Mouse (Mus musculus) kidney, postnatal 0 days (tissue): ENCODE measurements around the gene Batf. TPM values are rescaled to one million over a fixed set of nuclear protein-coding genes. Genes with fewer than 3 reads are reported as not detected.

Source experiments
- ATAC-seq: fragments of 200-750 bp; cut with Nextera tagmentation; replicated peaks from 2 replicates; pipeline ENCODE4 v1.8.0; 2017; ENCODE audit warnings: low read depth, moderate number of reproducible peaks, moderate TSS enrichment, moderate library complexity; ENCODE audit not compliant: low FRiP score
- DNase-seq: peaks from one replicate; pipeline ENCODE4 v3.0.0-alpha.2; 2016; ENCODE audit warnings: low spot score
- H3K27ac ChIP-seq: fragments of 300-500 bp; sonication (generic); 2 replicates; pipeline ENCODE4 v1.5.1; 2014; ENCODE audit warnings: mild to moderate bottlenecking
- H3K27me3 ChIP-seq: fragments of 300-500 bp; sonication (generic); 2 replicates; pipeline ENCODE4 v1.6.1; 2014; ENCODE audit warnings: low read length, mixed read lengths; ENCODE audit not compliant: insufficient read depth
- H3K36me3 ChIP-seq: fragments of 300-500 bp; sonication (generic); 2 replicates; pipeline ENCODE4 v1.6.1; 2014; ENCODE audit warnings: low read length, mixed read lengths; ENCODE audit not compliant: insufficient read depth
- H3K4me1 ChIP-seq: fragments of 300-500 bp; sonication (generic); replicated peaks from 2 replicates; pipeline ENCODE4 v1.6.1; 2014; ENCODE audit warnings: antibody characterized with exemption, low read length, mixed read lengths; ENCODE audit not compliant: insufficient read depth
- H3K4me2 ChIP-seq: fragments of 300-500 bp; sonication (generic); 2 replicates; pipeline ENCODE4 v1.6.1; 2014; ENCODE audit warnings: mild to moderate bottlenecking, low read length, moderate library complexity, mixed read lengths
- H3K4me3 ChIP-seq: fragments of 300-500 bp; sonication (generic); replicated peaks from 2 replicates; pipeline ENCODE4 v1.5.1; 2014; ENCODE audit warnings: low read depth, low read length
- H3K9ac ChIP-seq: fragments of 300-500 bp; sonication (generic); 2 replicates; pipeline ENCODE4 v1.6.1; 2014; ENCODE audit warnings: low read depth, low read length
- H3K9me3 ChIP-seq: fragments of 300-500 bp; sonication (generic); replicated peaks from 2 replicates; pipeline ENCODE4 v1.6.1; 2016; ENCODE audit warnings: low read length, inconsistent platforms, mixed read lengths
- CTCF ChIP-seq: IDR thresholded peaks from 2 replicates; pipeline ENCODE4 v1.5.1; 2016; ENCODE audit warnings: antibody characterized with exemption, low read depth, mild to moderate bottlenecking, moderate library complexity
- WGBS: fragments of 180-500 bp; shearing (Covaris S2); extraction: QIAGEN DNeasy Blood & Tissue Kit; methylation state at CpG from one replicate; pipeline ENCODE4 v1.1.7; 2014; 5-methylcytosine and 5-hydroxymethylcytosine counted together
- polyA plus RNA-seq: library from polyadenylated mRNA; unstranded; fragments of >200 nt; fragmentation: Nextera tagmentation; extraction: Ambion mirVana; gene quantifications from 2 replicates; pipeline ENCODE4 v1.2.1, GENCODE M21; 2015

Batf gene
- polyA plus RNA-seq, 1 experiment from 2014 or later: 4.0 TPM

GRCm38 (mm10) chr12:85662896-85663295 lies 23.6 kb upstream of the Batf start:
- Histone ChIP-seq H3K4me1 (no peaks in the 10 kb centered on the region), H3K9ac (no peak overlapping the region), H3K27ac (no peak overlapping the region), H3K4me3 (no peak overlapping the region), H3K9me3 (no peaks in the 10 kb centered on the region), H3K36me3 (no peaks in the 10 kb centered on the region), H3K4me2 (no peak overlapping the region), H3K27me3 (no peaks in the 10 kb centered on the region)
- ATAC-seq: 0 out of 2 replicates have a peak, but pooled peaks have one; percentile 46
- peak; percentile 93 for DNase-seq
- WGBS: 10% methylated on average over 9 of the region's 9 CpGs
- TF ChIP-seq CTCF: peak; percentile 94

- H3K9me3 ChIP-seq: no peaks in the 10 kb centered on the region
- H3K36me3 ChIP-seq: no peaks in the 10 kb centered on the region
- no peak overlapping the region for H3K4me3 ChIP-seq
- no peak for TF ChIP-seq CTCF
- no peak for DNase-seq
- ATAC-seq: no peak
- H3K9ac ChIP-seq: no peak overlapping the region
- no peaks in the 10 kb centered on the region for H3K4me1 ChIP-seq
- no peak overlapping the region for H3K4me2 ChIP-seq
- WGBS: 73% methylated on average over 8 of the region's 8 CpGs
- no peak overlapping the region for H3K27ac ChIP-seq
- H3K27me3 ChIP-seq: no peaks in the 10 kb centered on the region
Observed at GRCm38 (mm10) chr12:85666112-85666511, 20.4 kb upstream of the Batf start.

GRCm38 (mm10) chr12:85667071-85667470 lies 19.4 kb upstream of the Batf start:
- H3K4me3 ChIP-seq: no peak overlapping the region
- H3K27ac ChIP-seq: no peak overlapping the region
- WGBS: 91% methylated on average over 7 of the region's 7 CpGs
- H3K9me3 ChIP-seq: no peaks in the 10 kb centered on the region
- H3K4me2 ChIP-seq: no peak overlapping the region
- DNase-seq: no peak
- H3K4me1 ChIP-seq: no peaks in the 10 kb centered on the region
- TF ChIP-seq CTCF: no peak
- no peak overlapping the region for H3K9ac ChIP-seq
- no peak for ATAC-seq
- no peaks in the 10 kb centered on the region for H3K27me3 ChIP-seq
- no peaks in the 10 kb centered on the region for H3K36me3 ChIP-seq

- ATAC-seq: no peak
- no peaks in the 10 kb centered on the region for H3K9me3 ChIP-seq
- H3K36me3 ChIP-seq: no peaks in the 10 kb centered on the region
- H3K27ac ChIP-seq: no peak overlapping the region
- no peak overlapping the region for H3K4me3 ChIP-seq
- H3K4me2 ChIP-seq: no peak overlapping the region
- no peaks in the 10 kb centered on the region for H3K4me1 ChIP-seq
- WGBS: 44% methylated on average over 3 of the region's 3 CpGs
- peak; percentile 29 for DNase-seq
- no peak overlapping the region for H3K9ac ChIP-seq
- TF ChIP-seq CTCF: no peak
- no peaks in the 10 kb centered on the region for H3K27me3 ChIP-seq
Observed at GRCm38 (mm10) chr12:85668696-85669095, 17.8 kb upstream of the Batf start.

GRCm38 (mm10) chr12:85670080-85670479 lies 16.4 kb upstream of the Batf start:
- DNase-seq: peak; percentile 49
- WGBS: 38% methylated on average over 3 of the region's 3 CpGs

GRCm38 (mm10) chr12:85673914-85674313 lies 12.6 kb upstream of the Batf start:
- Histone ChIP-seq H3K4me3 (no peak overlapping the region), H3K27ac (no peak overlapping the region), H3K9ac (no peak overlapping the region), H3K4me2 (no peak overlapping the region), H3K9me3 (no peaks in the 10 kb centered on the region), H3K27me3 (no peaks in the 10 kb centered on the region), H3K36me3 (no peaks in the 10 kb centered on the region), H3K4me1 (no peaks in the 10 kb centered on the region)
- WGBS: 87% methylated on average over 8 of the region's 8 CpGs
- ATAC-seq: no peak
- no peak for TF ChIP-seq CTCF
- no peak for DNase-seq

More at GRCm38 (mm10) chr12:85670080-85670479, 16.4 kb upstream of the Batf start:
- Histone ChIP-seq H3K36me3 (no peaks in the 10 kb centered on the region), H3K27ac (no peak overlapping the region), H3K4me2 (no peak overlapping the region), H3K9me3 (no peaks in the 10 kb centered on the region), H3K27me3 (no peaks in the 10 kb centered on the region), H3K4me1 (no peaks in the 10 kb centered on the region), H3K9ac (no peak overlapping the region), H3K4me3 (no peak overlapping the region)
- ATAC-seq: no peak
- TF ChIP-seq CTCF: peak; percentile 41; the same call in 1 of the 2 replicates

GRCm38 (mm10) chr12:85679117-85679516 lies 7.4 kb upstream of the Batf start:
- Histone ChIP-seq H3K4me3 (no peak overlapping the region), H3K27ac (no peak overlapping the region), H3K4me2 (no peak overlapping the region), H3K4me1 (no peaks in the 10 kb centered on the region), H3K36me3 (no peaks in the 10 kb centered on the region), H3K9ac (no peak overlapping the region), H3K9me3 (no peaks in the 10 kb centered on the region), H3K27me3 (no peaks in the 10 kb centered on the region)
- WGBS: 74% methylated on average over 5 of the region's 5 CpGs
- ATAC-seq: no peak
- no peak for DNase-seq
- TF ChIP-seq CTCF: no peak
